In the genomic region with DNA sequence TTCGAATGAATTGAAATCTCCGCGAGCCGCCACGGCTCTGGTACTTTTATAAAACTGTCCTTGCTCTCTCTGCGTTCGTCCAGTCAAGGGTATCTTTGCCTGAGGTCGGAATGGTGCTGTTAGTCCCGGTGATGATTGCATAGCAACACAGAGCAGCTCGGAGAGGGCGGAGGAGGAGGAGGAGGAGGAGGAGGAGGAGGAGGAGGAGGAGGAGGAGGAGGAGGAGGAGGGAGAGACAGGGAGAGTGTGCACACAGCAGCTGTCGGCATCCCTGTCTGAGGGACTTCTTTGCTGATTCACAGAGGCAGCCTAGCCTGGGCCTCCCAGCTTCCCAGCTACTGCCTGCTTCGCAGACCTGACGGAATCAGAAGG, we compare ENCODE assay signal across 7 mouse cellular contexts. TPM values are rescaled to one million over a fixed set of nuclear protein-coding genes. Genes with fewer than 3 reads are reported as not detected.
DNase-seq lines count a peak whose midpoint lies in the region; ATAC-seq lines count a peak whose summit lies in the region.

No protein-coding gene starts in this region.

- ATAC-seq in embryonic facial prominence, embryonic 13.5 days (ENCODE audit: insufficient number of reproducible peaks, insufficient read depth, low FRiP score, low TSS enrichment, low read depth), result no peak
- peak; percentile 33 for ATAC-seq in granulocyte monocyte progenitor cell, adult 5-6 weeks (replicated peaks; ENCODE audit: poor library complexity, severe bottlenecking)
- no peak for ATAC-seq in liver, embryonic 13.5 days (ENCODE audit: low read depth)

- peaks cover 22% of the 10 kb centered on the region for H3K27me3 ChIP-seq in embryonic facial prominence, embryonic 13.5 days
- H3K27me3 ChIP-seq in liver, embryonic 13.5 days, result no peaks in the 10 kb centered on the region; the same call in 1 of the 2 replicates

- peak overlapping the region; percentile 62; the same call in 1 of the 2 replicates for H3K27ac ChIP-seq in embryonic facial prominence, embryonic 13.5 days
- no peak overlapping the region for H3K27ac ChIP-seq in liver, embryonic 13.5 days

- H3K4me1 ChIP-seq in embryonic facial prominence, embryonic 13.5 days, result 0 out of 2 replicates have a peak, but pooled peaks cover 5% of the 10 kb centered on the region
- H3K4me1 ChIP-seq in liver, embryonic 13.5 days (replicated peaks), result no peaks in the 10 kb centered on the region

- DNase-seq in kidney, postnatal 4 days, result peak; percentile 2 to 9
- DNase-seq in kidney, postnatal 25 days, result no peak
- no peak for DNase-seq in liver, embryonic 13.5 days
- peak; percentile 32 for DNase-seq in right cerebral cortex, postnatal 4 days
- no peak for DNase-seq in thymus, postnatal 4 days

- 29% methylated on average over 12 of the region's 14 CpGs for WGBS in embryonic facial prominence, embryonic 13.5 days
- 42% methylated on average over 12 of the region's 14 CpGs for WGBS in liver, embryonic 13.5 days (ENCODE audit: insufficient replicate concordance)

- H3K9me3 ChIP-seq in embryonic facial prominence, embryonic 13.5 days, result no peaks in the 10 kb centered on the region
- no peaks in the 10 kb centered on the region for H3K9me3 ChIP-seq in liver, embryonic 13.5 days (replicated peaks)

- peak overlapping the region; percentile 42 for H3K4me3 ChIP-seq in embryonic facial prominence, embryonic 13.5 days
- H3K4me3 ChIP-seq in liver, embryonic 13.5 days (replicated peaks), result peak overlapping the region; percentile 12; the same call in 1 of the 2 replicates

- no peaks in the 10 kb centered on the region for H3K36me3 ChIP-seq in embryonic facial prominence, embryonic 13.5 days
- no peaks in the 10 kb centered on the region for H3K36me3 ChIP-seq in liver, embryonic 13.5 days

- H3K4me2 ChIP-seq in embryonic facial prominence, embryonic 13.5 days, result peak overlapping the region; percentile 58
- H3K4me2 ChIP-seq in liver, embryonic 13.5 days, result peak overlapping the region; percentile 37

- peak overlapping the region; percentile 61 for H3K9ac ChIP-seq in embryonic facial prominence, embryonic 13.5 days
- H3K9ac ChIP-seq in liver, embryonic 13.5 days, result no peak overlapping the region

RNA-seq across cellular contexts. Expression of a gene that starts 0.2 kb away (rescaled TPM):
- polyA plus RNA-seq in embryonic facial prominence, embryonic 13.5 days (2015; fragmentation: Nextera tagmentation; extraction: Ambion mirVana), result 4.1 and 5.4 TPM in 2 replicates
- total RNA-seq in granulocyte monocyte progenitor cell, adult 5-6 weeks (2014; fragmentation: Nextera tagmentation), result 1.4 TPM in 1 of 2 replicates, not detected in the other
- total RNA-seq in granulocyte monocyte progenitor cell, adult 5-6 weeks (2017), result 0.17 and 0.77 TPM in 2 replicates
- 0.07 and 0.20 TPM in 2 replicates for polyA plus RNA-seq in liver, embryonic 13.5 days (2015; fragmentation: Nextera tagmentation; extraction: Ambion mirVana)

Comparison
In these comparisons a context has a peak if more than half of its experiments do, and no peak if none do; other contexts are left out.
1. DNase-seq: peak in kidney, postnatal 4 days (2 of 2) and right cerebral cortex, postnatal 4 days (single experiment); none in kidney, postnatal 25 days (0 of 2), liver, embryonic 13.5 days (single experiment) and thymus, postnatal 4 days (single experiment).